Mouse (Mus musculus) lung, postnatal 0 days (tissue): Measurements from ENCODE around the gene Tgif1.

ENCODE experiments used
- CTCF ChIP-seq: IDR thresholded peaks from 2 replicates; pipeline ENCODE4 v1.5.1; 2016; ENCODE audit warnings: antibody characterized with exemption, mild to moderate bottlenecking
- EP300 ChIP-seq: IDR thresholded peaks from 2 replicates; pipeline ENCODE4 v1.6.1; 2016; ENCODE audit warnings: antibody characterized with exemption, mild to moderate bottlenecking, control low read depth

GRCm38 (mm10) chr17:70873778-70874124 lies 20.4 kb upstream of the Tgif1 start:
- TF ChIP-seq CTCF: no peak
- no peak for TF ChIP-seq EP300
